ENCODE assay signal across 16 mouse cellular contexts in genomic region chr4:75861076-75861475, GRCm38 (mm10).
"Had no signal": no experiment of that assay in that cellular context is flagged by ENCODE, and none has a peak within 500 bp of the region (broad histone marks: within the 10 kb centered on the region; RNA-seq: fewer than 3 reads in every experiment).

No protein-coding gene starts in this region.

- H3K9ac ChIP-seq: liver, embryonic 13.5 days; liver, embryonic 15.5 days; liver, postnatal 0 days; midbrain, embryonic 12.5 days; neural tube, embryonic 12.5 days had no signal

- ATAC-seq: liver, postnatal 0 days had no signal

- H3K4me1 ChIP-seq: liver, embryonic 13.5 days; liver, embryonic 15.5 days; megakaryocyte, embryonic 14.5 days had no signal

- H3K36me3 ChIP-seq: liver, embryonic 13.5 days; liver, embryonic 15.5 days; midbrain, embryonic 12.5 days; neural tube, embryonic 12.5 days had no signal

- H3K9me3 ChIP-seq: liver, embryonic 13.5 days; liver, embryonic 15.5 days; megakaryocyte, embryonic 14.5 days; midbrain, embryonic 12.5 days; neural tube, embryonic 12.5 days had no signal

- H3K27ac ChIP-seq: liver, embryonic 13.5 days; liver, embryonic 15.5 days; macrophage; midbrain, embryonic 12.5 days; neural tube, embryonic 12.5 days had no signal

- H3K4me3 ChIP-seq: liver, embryonic 13.5 days; liver, embryonic 15.5 days; megakaryocyte, embryonic 14.5 days; midbrain, embryonic 12.5 days; neural tube, embryonic 12.5 days had no signal

- H3K27me3 ChIP-seq: liver, embryonic 13.5 days; liver, embryonic 15.5 days; megakaryocyte, embryonic 14.5 days; midbrain, embryonic 12.5 days; neural tube, embryonic 12.5 days had no signal

- DNase-seq: liver; liver, embryonic 13.5 days; liver, postnatal 0 days; lung, adult 2 months; lung, postnatal 14 days; midbrain, embryonic 14.5 days; right cerebral cortex, postnatal 14 days; thymus, adult 2 months; thymus, postnatal 25 days; thymus, postnatal 4 days had no signal

- H3K4me2 ChIP-seq: liver, embryonic 11.5 days; liver, embryonic 13.5 days; liver, embryonic 15.5 days; midbrain, embryonic 12.5 days; neural tube, embryonic 12.5 days had no signal
